Mouse (Mus musculus) gastrocnemius, adult 8-10 months (tissue): Measurements from ENCODE around the gene Syngr3. TPM values are rescaled to one million over a fixed set of nuclear protein-coding genes. Genes with fewer than 3 reads are reported as not detected.
"Not testable (repeated sequence)": the region's sequence is repeated elsewhere in the genome, so short reads cannot be mapped to it uniquely, and the experiment has no call there.

ENCODE experiments used
- DNase-seq, 2 experiments: peaks; one replicate each; pipeline ENCODE4 v3.0.0; 2022; ENCODE audit warnings: low spot score in 2 of 2
- total RNA-seq, 4 experiments: library from RNA; stranded (reverse); gene quantifications; 2 replicates each; pipeline ENCODE4 v1.2.4; 2022

The Syngr3 gene
- total RNA-seq, 4 experiments from 2014 or later, result 0.17 TPM; not detected in 3

- DNase-seq, result not testable (repeated sequence)
These were observed 30.9 kb upstream of the Syngr3 start for GRCm38 (mm10) chr17:24720616-24721015.

- DNase-seq, result peak; percentile 96 to 98
These were observed 29.9 kb upstream of the Syngr3 start for GRCm38 (mm10) chr17:24719494-24720222.

GRCm38 (mm10) chr17:24718938-24719337 lies 29.2 kb upstream of the Syngr3 start:
- not testable (repeated sequence) for DNase-seq

DNA sequence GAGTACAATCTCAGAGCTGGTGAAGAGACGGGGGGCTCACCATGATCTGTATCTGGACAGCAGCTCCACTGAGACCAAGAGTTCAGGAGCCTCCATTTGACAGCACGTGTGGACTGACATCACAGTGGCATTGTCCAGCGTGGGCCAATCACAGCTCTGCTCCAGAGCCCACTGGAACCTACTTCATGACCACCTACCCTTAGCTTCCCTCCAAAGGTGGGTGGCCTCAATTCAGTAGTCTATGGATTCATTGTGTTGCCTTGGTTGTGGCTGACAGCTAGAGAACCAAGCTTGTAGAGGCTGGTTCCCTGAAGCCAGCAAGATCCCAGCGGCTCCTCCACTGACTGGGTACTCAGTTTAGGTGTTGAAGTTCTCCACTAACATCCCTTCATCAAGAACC lies 28.2 kb upstream of the Syngr3 start, which contains the start of the genes Rnf151 and Rps2:
Gene Rnf151 (minus strand): TSS at position 121 of the 400 bp plus-strand sequence.
Gene Rps2 (plus strand): TSS at position 174 of the 400 bp plus-strand sequence.
- DNase-seq, result no peak

- no peak for DNase-seq
These were observed 26.5 kb upstream of the Syngr3 start for GRCm38 (mm10) chr17:24716166-24716682.

DNA sequence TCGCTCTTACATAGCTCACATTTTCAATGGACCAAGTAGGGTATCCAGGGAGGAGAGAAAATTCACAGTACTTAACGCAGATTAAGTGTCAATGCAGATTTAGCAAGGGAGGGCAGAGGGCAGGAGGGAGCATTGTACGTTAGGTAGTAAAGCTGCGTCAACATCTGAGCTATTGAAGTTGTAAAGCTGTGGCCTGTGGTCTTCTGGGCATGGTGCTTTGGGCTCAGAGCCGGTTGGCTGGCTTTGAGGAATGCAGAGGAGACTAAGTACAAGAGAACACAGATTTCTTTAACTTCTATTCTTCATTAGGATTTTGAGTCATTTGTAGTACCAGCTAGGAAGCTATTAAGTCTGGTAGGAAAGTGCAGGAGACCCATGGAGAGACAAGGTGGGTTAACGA lies 25.8 kb upstream of the Syngr3 start:
- DNase-seq, result no peak

- DNase-seq, result no peak
These were observed 18.9 kb upstream of the Syngr3 start for GRCm38 (mm10) chr17:24708646-24709045.

- DNase-seq, result no peak
These were observed 18.2 kb upstream of the Syngr3 start for GRCm38 (mm10) chr17:24707801-24708425.

GRCm38 (mm10) chr17:24706982-24707800 lies 17.4 kb upstream of the Syngr3 start, which contains the start of gene Tbl3:
Gene Tbl3 (minus strand): TSS chr17:24707660.
- DNase-seq, result peak; percentile 84

DNA sequence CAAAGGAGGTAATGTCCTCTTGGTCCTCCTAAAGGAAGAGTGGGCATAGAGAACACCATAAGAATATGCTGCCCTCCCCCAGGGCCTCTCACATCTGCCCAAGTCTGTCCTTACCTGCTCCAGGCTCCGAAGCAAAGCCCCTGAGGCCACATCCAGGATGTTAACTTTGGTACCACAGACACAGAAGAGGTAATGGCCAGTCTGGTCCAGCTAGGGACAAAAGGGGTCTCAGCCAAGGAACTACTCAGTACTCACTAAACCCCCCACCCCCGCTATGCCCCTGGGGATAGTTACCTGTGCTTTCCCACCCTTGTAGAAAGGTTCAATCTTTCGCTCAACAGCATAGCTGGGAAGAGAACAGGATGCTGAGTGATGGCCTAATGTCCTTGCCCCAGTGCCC lies 16.1 kb upstream of the Syngr3 start:
- DNase-seq, result no peak

DNA sequence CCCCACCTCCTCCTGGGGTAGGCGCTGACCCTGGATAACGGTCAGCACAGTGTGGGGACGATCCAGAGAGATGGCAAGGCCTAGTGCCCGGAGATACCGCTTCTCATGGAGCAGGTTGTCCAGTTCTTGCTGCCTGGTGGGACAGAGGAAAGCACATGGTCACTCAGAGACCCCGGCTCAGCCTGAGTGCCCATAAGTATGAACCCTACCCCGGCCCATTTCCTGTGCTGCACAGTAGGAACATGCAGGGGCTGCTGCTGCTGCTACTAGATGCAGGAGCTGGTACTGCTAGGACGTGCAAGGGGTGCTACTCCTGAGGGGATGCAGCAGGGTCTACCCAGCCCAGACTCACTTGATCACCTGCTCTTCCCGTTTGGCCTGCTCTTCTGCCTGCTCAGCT lies 11.5 kb upstream of the Syngr3 start:
- no peak for DNase-seq

GRCm38 (mm10) chr17:24699473-24699872 lies 9.7 kb upstream of the Syngr3 start:
- no peak for DNase-seq

- DNase-seq, result no peak
These were observed 9.0 kb upstream of the Syngr3 start for GRCm38 (mm10) chr17:24698715-24699114.

DNA sequence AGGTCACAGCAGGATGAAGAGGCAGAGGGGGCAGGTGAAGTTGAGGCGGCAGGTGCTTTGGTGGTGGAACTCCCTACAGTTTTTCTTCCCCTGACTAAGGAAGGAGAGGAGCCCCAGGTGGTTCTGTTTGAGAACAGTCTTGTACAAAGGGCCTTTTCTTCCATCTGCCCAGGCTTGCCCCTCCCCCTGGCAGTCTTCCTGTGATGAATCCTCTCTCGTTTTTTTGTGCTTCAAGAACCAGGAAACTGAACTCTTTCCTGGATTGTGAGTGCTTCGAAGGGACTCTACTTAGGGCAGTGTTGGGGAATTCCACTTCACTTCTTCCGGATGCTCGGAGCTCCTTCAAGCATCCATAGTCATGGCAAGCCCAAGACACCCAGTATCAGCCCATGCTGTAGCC lies 8.2 kb upstream of the Syngr3 start:
- no peak for DNase-seq

- peak; percentile 80 to 84 for DNase-seq
These were observed 6.4 kb upstream of the Syngr3 start, which contains the start of the genes Gfer and Noxo1 for GRCm38 (mm10) chr17:24696011-24696697. Gene Gfer (minus strand): TSS chr17:24696156. Gene Noxo1 (plus strand): TSS chr17:24696234.

GRCm38 (mm10) chr17:24695326-24696010 lies 5.7 kb upstream of the Syngr3 start:
- peak in 1 of 2 experiments; percentile 15 for DNase-seq

GRCm38 (mm10) chr17:24692385-24692784 lies 2.6 kb upstream of the Syngr3 start:
- no peak for DNase-seq

DNA sequence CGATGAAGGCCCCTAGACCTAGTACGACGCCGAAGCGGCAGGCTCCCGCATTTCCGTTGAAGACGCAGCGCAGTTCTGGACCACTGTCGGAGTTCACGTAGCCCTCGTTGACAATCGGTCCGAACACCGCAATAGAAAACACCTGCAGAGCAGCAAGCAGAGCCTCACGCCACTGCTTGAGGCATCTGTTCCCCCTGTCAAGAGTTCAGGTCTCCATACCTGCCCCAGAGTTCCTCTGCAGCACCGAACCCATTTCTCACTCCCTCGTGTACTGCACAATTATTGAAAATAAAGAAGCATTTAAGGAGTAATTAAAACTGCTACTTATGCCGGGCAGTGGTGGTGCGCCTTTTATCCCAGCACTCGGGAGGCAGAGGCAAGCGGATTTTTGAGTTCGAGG lies 2.2 kb downstream of the Syngr3 start:
- no peak for DNase-seq

- DNase-seq, result peak; percentile 31 to 49
These were observed 2.6 kb downstream of the Syngr3 start for GRCm38 (mm10) chr17:24687146-24687595.

DNA sequence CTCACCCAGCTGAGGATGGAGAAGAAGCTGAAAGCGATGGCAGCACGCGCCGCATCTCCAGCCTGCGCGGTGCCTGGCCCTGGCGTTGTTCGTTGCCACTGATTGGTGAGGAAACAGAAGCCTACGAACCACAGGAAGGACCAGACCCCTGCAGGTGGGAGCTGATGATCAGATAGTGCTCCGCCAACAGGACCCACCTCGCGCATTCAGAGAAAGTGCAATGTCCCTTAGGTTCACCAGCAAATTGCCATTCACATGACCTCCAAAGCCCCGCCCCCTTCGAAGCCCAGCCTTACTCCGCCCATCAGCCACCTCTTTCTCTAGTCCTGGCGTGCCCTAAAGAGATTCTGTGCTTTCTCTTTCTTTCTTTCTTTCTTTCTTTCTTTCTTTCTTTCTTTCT lies 3.2 kb downstream of the Syngr3 start:
- no peak for DNase-seq
